Mouse (Mus musculus): Measurements from ENCODE around the gene Dcaf10.
"Not testable (repeated sequence)": the region's sequence is repeated elsewhere in the genome, so short reads cannot be mapped to it uniquely, and the experiment has no call there.

Dcaf10 gene

DNA sequence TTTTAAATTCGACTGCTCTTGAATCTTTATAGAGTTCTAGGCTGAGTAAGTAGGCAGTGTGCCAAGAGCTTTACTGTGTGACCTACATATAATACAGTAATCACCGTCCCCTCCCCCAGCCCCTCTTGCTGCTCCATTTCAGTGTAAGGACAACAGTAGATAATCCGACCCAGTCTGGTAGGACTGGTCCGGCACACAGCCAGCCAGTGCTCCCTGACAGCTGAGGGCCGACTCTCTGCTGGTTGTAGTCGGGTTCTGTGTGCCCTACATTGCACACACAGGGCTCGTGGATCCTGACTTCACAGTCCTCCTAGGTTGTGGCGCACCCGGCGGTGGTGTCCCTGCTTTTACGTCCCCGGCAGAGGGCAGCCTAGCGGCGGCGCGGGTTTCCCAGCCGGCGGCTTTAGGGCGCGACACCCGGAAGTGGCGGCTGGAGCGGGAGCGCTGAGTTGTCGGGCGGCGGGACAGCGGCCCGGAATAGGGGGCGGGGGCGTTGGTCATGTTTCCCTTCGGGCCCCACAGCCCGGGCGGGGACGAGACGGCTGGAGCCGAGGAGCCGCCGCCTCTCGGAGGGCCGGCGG, at the start of gene Dcaf10:
Dcaf10 (plus strand) TSS at position 433 of the 581 bp plus-strand sequence.
- DNase-seq: peak; percentile 85 to 93

DNA sequence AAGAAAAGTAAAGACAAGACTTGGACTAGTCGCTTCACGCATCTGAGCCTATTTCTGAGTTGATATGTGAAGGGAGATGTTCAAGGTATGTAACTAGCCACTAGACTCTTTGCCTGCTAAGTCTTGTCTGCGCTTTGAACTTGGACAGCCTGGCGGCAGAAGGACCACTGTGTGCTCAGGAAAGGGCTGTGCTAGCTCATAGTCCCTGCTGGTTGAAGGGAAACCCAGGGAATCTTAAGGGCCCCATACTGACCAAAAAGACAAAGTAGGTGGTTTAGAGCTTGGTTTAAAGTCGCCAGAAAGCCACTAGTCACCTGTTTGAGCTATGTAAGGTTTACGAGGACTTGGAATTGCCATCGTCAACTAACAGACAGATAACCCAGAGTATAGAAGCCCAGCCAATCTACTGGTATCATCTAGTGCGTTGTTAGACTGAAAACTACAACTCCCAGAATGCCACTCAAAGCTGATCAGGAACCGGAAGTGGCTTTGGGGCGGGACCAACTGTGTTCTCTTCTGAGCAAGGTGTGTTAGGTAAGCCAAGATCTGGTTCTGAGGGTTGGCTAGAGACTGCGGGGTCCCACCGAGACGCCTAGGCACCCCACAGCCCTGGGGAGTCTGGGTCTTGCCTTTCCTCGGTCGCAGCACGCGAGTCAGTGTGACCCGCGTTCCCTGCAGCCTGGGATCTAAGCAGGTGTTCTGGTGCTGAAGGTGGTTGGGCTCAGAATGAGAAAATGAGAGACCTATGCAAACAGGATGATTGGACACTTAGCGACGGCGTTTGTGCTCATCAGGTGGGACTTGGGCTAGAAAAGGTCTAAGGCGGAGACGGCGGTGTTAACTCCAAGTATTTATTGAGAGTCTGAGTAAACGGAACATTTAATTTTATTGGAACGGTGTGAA, 45.0 kb upstream of the Dcaf10 start, which contains the start of gene Trmt10b:
Trmt10b (plus strand) TSS at position 466 of the 903 bp plus-strand sequence.
- DNase-seq: peak; percentile 75 to 78

DNA sequence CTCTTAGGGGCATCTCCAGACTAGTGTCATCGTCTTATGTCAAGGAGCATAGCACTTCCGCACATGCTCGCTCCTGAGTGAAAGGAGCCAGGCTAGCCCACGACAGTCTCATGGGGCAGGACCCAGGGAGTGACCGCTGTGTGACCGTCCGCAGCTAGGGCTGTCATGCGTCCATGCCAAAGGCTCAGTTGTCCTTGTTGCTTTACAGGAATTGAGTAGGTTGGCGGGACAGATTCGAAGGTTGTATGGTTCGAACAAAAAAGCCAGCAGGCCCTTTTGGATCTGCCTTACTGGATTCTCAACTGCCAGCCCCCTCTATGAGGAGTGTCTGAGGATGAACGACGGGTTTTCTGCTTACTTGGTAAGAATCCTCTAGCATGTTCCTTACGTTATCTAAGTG, 36.4 kb upstream of the Dcaf10 start:
- no peak for DNase-seq

DNA sequence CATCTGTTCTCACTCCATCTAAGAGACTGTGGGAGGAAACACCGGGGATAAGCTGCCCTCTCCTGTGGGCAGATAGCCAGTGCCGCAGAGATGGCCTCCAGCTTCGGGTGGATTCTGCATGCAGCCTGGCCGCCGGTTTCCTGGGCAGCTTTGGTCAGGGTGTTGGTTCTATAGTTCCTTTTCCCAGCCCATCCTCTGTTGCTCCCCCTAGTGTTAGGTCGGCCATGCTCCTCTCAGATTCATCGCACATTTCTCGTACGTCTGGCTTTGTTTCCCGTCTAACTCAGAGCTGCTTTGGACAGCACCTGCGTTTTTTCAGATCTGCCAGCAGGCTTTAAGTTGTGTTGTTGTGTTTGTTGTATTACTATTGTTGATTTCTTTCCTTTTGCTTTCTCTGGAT, 33.9 kb upstream of the Dcaf10 start:
- peak in 1 of 2 experiments; percentile 7 for DNase-seq

DNA sequence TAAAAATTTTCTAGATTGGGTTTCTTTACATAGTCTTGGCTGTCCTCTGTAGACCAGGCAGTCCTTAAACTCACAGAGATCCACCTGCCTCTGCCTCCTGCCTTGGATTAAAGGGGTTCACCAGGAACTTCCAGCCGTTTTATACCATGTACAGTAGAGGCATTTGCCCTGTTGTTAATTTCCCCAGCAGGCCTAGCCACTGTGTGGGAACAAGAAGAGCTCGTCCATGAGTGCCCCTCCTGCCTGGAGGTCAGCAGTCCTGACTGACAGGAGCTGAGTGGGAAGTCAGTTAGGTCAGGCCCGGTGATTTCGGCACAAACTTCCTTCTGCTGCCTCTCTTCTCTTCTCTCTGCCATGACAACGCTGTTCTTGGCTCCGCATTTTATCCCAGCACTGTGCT, 33.3 kb upstream of the Dcaf10 start:
- no peak for DNase-seq

DNA sequence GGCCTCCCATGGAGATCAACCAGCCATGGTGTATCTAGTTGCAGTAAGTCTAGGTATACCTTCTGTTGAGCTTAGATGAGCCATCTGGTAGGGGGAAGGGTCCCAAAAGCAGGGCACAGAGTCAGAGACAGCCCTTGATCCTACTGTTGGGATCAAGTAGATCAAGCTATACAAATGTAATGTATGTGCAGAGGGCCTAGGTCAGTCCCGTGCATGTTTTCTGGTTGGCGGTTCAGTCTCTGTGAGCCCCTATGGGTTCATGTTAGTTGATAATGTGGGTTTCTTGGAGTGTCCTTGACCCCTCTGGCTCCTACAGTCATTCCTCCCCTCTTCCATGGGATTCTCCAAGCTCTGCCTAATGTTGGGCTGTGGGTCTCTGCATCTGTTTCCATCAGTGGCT, 30.8 kb upstream of the Dcaf10 start:
- DNase-seq: no peak

DNA sequence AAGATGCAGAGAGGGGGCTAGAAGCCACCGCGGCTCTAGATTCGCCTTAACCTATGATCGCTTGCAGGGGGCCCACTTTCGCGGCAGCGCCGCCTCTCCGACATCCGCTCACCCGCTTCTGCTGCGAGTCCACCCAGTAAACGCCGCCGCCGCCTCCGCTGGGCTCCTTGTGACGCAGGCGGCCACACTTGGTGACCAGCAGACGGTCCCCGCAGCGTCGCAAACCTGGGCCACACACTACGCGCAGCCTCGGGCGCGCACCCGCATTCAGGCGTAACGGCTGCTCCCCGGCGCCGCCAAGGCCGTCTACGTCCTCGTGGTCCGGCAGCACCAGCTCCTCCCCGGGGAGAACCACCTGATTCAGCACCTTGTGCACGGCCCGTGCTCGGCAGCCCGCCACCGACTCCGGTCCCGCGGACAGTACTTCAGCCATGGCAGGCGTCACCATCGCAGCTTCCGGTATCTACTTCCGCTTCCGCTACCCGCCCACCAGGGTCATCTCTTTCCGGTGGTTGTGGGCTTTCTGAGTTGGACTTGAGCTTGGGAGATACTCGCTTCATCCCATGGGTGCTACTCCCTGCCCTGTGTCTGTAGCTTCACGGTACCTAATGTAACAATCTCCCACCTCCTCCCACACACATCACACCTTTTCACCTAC, 21.6 kb upstream of the Dcaf10 start:
- peak; percentile 84 to 88 for DNase-seq

DNA sequence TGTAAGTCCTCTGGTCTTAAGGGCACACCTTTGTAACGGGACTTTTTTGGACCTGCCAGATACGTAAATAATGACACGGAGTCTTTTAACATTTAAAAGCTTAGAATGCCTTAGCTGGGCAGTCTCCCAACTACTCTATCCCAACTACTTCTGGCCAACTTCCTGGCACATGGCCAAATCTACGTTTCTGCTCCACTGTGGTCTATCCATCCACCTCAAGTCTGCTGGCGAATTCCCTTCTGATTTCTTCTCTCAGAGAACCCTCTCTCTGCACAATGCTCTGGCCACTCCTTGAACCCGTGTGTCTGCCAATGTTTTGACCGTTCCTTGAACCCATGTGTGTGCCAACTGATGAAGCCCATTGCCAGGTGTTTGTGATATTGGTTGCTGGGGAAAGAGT, 10.8 kb upstream of the Dcaf10 start:
- DNase-seq: no peak

DNA sequence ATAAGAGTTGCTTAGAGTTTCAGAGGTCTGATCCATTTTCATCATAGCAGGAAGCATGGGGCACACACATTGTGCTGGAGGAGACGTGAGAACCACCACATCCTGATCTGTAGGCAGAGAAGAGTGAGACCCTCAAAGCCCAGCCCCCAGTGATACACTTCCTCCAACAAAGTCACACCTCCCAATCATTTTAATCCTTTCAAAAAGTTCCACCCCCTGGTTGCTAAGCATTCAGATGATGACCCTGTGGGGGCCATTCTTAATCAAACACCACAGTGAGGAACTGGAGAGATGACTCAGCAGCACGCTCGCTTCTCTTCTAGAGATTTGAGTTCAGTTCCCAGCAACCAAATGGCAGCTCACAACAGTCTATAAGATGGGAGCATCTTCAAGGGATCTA, 9.4 kb upstream of the Dcaf10 start:
- no peak for DNase-seq

DNA sequence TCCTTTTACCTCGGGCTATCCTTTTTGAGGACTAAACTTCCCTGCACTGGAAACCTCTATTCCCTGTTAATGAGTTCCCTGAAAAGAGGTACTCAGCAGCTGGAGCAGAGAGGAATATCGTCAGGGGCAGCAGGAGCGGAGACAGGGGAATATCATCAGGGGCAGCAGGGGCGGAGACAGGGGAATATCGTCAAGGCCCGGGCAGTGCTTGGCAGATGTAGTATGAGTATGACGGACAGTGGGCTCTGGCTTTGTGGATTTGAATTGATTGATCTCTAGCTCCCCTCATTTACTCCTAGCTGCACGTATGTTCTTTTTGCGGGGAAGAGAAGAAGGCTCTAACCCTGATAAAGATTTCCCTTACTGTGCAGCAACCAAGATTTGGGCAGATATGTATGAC, 675 bp upstream of the Dcaf10 start:
- peak in 1 of 2 experiments; percentile 8 for DNase-seq

DNA sequence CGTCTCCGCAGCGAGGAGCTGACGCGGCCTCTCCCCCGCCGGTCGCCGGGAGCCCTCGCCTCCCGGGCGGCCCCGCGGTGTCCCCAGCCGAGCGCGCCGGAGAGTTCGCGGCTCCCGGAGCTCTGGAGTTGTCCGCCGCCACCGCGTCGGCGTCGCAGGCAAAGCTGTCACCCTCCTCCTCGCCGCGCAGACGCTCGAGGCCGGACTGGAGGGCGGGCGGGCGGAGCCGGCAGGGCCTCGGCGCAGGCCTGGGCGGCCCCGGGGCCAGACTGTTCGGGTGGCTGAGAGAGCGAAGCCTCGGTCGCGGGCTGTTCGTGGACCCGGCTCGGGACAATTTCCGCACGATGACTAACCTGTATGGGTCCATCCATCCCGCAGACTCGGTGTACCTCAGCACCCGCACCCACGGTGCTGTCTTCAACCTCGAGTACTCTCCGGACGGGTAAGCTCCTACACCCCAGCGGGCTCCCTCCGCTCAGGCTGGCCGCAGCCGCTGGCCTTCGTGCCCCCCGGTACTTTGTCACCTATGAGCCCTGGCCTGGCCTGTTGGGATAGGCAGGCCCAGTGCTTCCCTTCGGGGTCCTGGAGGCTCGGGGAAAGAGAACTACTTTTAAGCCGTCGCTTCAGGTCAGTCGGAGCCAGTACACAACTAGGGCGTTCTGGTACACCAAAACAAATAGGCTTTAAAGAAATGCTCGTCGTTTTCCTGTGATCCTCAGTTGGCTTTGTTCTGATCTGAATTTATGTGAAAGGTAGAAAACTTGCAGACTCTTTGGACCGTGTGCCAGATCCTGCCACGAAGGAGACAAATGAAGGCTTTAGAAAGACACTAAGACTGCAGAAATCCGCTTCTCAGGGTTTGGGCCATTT, 620 bp downstream of the Dcaf10 start, which contains the start of gene Exosc3:
Exosc3 (minus strand) TSS at position 447 of the 870 bp plus-strand sequence.
- DNase-seq: peak; percentile 28 to 29

DNA sequence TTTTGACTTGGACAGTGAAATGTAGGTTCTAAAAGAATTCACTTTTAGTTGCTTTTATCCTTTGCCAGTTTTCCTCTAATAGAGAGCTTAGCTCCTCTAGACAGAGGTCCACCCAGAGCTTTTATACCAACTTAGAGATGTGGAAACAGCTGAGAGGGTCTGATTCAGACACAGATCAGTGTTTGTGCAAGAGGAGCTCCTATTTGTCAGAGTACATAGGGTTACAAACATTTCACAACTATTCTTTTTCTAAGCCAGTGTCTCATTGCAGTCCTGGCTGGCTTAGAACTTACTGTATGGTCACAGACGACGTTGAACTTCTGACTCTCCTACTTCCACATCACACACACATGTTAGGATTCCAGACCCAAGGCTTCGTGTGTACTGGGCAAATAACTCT, 14.8 kb downstream of the Dcaf10 start:
- DNase-seq: no peak

DNA sequence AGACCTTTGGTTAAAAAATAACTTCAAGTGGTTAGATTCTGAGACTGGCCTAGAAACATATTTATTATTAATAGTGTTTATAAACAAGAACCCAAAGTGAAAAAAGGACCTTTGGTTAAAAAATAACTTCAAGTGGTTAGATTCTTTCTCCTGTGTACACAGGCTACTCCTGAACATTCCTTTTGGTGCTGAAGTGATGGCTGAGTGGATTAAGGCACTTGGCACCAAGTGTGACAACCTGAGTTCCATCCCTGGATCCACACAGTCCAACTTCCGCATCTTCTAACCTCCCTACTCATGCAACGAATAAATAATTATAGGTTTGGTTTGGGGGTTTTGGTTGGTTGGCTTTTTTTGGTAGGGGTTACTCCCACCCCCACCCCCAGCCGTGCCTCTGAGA, 29.4 kb downstream of the Dcaf10 start:
- no peak for DNase-seq

DNA sequence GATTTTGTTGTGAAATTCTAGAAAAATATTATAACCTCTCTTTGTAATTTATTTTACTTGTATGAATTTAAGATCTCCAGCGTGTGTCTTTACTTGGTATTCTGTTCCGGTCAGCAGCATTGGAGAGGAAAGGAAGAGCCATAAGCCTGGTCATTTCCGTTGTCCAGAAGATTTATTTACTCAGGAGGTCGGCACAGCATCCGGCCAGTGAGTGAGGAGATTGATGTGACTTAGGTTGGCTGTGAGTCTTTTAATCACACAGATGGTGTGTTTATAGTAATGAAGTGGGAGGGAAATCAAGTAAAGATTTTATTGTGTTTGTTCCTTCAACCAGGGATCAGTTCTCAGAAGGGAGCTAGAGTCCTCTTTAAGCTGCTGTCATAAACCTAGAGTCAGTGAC, 33.0 kb downstream of the Dcaf10 start:
- DNase-seq: no peak

DNA sequence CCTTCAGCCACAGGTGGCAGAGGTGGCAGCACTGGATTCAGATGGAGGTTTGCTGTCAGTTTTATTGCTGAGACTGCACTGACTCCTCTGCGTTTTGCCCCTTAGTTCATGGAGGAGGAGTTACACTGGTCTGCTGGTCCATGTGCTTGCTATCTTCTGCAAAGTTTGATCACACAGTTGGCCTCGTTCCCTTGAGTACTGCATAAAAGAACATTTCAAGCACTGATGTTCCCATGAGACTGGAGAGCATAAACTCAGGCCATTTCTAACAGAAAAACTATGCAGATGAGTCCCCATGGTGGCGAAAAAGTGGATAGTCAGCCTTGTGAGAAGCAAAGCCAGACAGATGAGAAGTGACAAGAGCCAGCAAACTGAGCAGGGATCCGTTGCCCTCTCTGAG, 34.7 kb downstream of the Dcaf10 start:
- no peak for DNase-seq

DNA sequence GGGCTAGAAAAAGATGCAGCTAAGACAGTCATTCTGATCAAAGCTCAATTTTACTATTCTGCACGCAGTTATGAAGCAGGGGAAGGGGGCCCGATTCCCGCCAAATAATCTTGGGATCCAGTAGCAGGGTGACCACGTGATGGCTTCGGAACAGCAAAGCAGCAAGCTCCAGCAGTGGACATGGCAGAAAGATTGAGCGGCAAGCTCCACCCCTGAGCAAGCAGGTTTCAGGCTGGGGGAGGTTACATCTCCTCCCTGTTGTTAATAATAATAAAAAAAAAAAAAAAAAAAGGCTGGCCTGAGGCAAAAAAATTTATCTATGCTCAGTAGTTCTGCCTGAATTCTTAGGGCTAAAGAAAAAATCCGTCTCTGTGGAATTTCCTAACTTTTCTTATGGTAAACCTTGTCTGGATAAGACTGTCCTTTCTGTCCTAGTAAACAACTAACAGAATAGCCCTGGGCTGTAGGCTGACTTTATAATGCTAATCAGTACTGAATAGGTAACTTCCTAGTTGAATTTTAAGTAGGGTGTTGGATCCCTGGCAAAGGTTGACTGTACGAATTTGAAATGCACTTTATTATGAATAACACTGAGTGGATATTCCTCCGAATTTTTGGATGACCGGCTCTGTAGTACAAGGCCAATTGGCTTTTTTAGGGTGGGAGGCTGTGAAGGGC, 39.1 kb downstream of the Dcaf10 start:
- DNase-seq: peak in 1 of 2 experiments; percentile 57

DNA sequence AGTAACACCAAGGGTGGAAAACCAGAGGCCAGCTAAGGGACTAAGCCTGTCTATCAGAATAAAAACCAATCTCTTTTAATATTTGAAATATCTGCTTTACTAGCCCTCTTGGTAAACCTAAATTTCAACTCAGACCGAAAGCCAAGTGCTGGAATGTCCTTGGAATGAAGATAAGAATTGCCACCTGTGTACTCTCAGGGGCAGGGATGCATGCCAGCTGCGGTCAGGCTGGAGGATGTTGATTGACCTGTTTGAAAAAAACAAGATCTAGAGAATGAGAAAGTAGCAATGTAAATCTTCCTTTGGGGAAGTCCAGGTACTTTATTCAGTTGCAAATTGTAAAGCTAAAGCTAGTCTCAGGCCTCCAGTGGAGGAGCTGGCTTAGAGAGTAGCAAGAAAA, 40.2 kb downstream of the Dcaf10 start:
- not testable (repeated sequence) for DNase-seq

DNA sequence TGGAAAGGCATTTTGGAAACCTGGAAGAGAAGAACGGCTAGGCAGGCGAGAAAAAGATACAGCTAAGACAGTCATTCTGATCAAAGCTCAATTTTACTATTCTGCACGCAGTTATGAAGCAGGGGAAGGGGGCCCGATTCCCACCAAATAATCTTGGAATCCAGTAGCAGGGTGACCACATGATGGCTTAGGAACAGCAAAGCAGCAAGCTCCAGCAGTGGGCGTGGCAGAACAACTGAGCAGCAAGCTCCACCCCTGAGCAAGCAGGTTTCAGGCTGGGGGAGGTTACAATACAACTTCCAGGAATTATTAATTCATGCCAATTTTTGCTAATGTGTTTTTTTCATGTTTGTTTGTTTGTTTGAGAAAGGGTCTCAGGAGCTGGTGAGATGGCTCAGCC, 45.4 kb downstream of the Dcaf10 start:
- not testable (repeated sequence) for DNase-seq

DNA sequence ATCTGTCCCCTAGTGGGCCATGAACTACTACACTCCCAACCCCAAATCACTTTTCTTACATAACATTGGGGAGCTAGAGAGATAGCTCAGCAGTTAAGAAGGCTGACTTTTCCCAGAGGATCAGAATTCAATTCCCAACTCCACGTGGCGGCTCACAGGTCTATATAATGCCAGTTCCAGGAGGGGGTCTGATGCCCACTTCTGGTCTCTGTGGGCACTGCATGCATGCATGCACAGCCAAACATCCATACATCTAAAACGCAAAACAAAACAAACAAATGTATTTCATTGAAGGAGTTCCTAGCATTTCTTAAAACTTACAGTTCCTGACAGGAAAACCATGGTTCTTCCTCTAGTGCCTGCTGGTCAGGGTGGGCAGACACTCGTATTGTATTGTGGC, 50.2 kb downstream of the Dcaf10 start:
- no peak for DNase-seq

DNA sequence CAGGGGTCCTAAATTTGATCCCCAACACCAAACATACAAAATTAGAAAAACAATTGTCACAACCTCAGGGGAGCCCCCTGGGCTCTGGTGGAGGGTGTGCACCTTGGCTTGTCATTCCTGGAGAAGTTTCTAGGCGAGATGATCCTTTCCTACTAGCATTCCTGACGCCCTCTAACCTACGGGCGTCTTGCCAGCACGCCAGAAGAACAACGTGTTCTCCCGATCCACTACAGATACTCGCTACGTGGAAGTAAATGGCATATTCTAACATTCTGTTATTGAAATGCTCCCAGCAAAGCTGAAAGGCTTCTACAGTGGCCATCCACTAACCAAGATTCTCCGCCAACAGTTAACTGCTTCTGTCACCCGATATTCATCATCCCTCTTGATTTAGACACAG, 50.7 kb downstream of the Dcaf10 start:
- peak in 1 of 2 experiments; percentile 64 for DNase-seq

DNA sequence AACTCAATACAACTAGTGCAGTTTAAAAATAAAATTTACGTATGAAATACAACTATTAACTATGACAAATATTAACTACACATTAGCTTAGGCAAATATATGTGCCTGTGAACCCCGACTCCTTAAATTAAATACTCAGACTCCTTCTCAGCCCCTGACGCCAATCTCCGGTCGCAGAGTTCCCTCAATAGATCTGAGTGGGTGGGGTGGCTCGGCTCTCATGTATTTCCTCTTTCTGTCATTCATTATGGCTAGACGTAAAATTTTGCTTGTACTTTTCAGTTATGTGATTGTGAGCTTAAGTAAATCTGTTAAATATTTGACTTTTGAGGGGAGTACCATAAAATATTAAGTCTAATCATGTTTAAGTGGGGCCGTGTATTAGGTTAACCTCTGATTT, 51.1 kb downstream of the Dcaf10 start:
- no peak for DNase-seq

DNA sequence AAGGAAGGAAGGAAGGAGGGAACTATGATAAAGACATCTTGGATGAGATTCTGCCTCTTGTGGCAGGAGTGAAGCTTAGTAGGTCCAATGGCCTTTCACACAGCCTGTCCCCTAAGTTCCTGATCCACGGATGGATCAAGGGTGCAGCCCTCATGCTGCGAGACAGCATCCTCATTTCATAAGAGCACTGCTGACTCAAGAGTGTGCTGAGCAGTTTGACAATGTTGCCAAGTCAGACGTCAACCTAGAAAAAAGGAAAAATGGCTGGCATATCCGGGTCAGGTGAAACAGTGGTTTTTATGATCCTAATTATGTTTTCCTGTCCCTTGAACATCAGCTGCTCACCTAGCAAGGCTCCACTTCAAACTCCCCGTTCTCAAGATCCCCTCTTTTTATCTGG, 51.8 kb downstream of the Dcaf10 start:
- no peak for DNase-seq
